Mouse (Mus musculus): ENCODE data around the gene Rpl11.

- no peak for TF ChIP-seq CTCF (IDR thresholded peaks at IDR 0.05; ENCODE audit: low read depth)
- no peak for TF ChIP-seq EP300 (IDR thresholded peaks at IDR 0.05; ENCODE audit: low read depth)
Observed at GRCm38 (mm10) chr4:136098446-136098845, 45.2 kb upstream of the Rpl11 start.

Data from liver, embryonic 14.5 days (tissue).